19 mouse cellular contexts compared by ENCODE assay signal in genomic region chr16:61484315-61484714, GRCm38 (mm10).
DNase-seq lines count a peak whose midpoint lies in the region; ATAC-seq and TF ChIP-seq lines count a peak whose summit lies in the region.
"Had no signal": no experiment of that assay in that cellular context is flagged by ENCODE, and none has a peak within 500 bp of the region (broad histone marks: within the 10 kb centered on the region; RNA-seq: fewer than 3 reads in every experiment).

No protein-coding gene starts in this region.

- no peaks in the 10 kb centered on the region for H3K4me1 ChIP-seq in hindbrain, postnatal 0 days (ENCODE audit: insufficient read depth, low read length)
- H3K4me1 ChIP-seq in hindbrain, embryonic 13.5 days (replicated peaks): no peaks in the 10 kb centered on the region
- H3K4me1 ChIP-seq: embryonic facial prominence, embryonic 13.5 days; forebrain, embryonic 12.5 days; heart, embryonic 10.5 days had no signal

- DNase-seq in hindbrain, postnatal 0 days (ENCODE audit: low spot score): peak; percentile 25
- DNase-seq in brain, adult 2 months (ENCODE audit: low read depth, low spot score): peak; percentile 31
- DNase-seq in cerebellum, adult 8-10 months: peak; percentile 1
- peak; percentile 67 to 70 for DNase-seq in cerebellum, postnatal 14 days
- no peak for DNase-seq in left cerebral cortex, postnatal 36 days (ENCODE audit: low spot score in 2 of 2)
- DNase-seq in right cerebral cortex, adult 18-20 months: no peak
- DNase-seq: adrenal gland, postnatal 10 days; gastrocnemius, postnatal 10 days; heart, postnatal 10 days; heart, postnatal 4 days; kidney, adult 11 months had no signal

- H3K27ac ChIP-seq in hindbrain, postnatal 0 days: no peak overlapping the region
- H3K27ac ChIP-seq in hindbrain, embryonic 13.5 days: no peak overlapping the region
- H3K27ac ChIP-seq: embryonic facial prominence, embryonic 13.5 days; forebrain, embryonic 12.5 days; heart, embryonic 10.5 days; hindbrain, embryonic 14.5 days had no signal

- H3K4me2 ChIP-seq in hindbrain, postnatal 0 days (ENCODE audit: low read depth, low read length): no peak overlapping the region
- H3K4me2 ChIP-seq in hindbrain, embryonic 13.5 days: no peak overlapping the region
- H3K4me2 ChIP-seq: embryonic facial prominence, embryonic 13.5 days; forebrain, embryonic 12.5 days; hindbrain, embryonic 14.5 days had no signal

- no peaks in the 10 kb centered on the region for H3K27me3 ChIP-seq in hindbrain, postnatal 0 days (ENCODE audit: insufficient read depth, low read length)
- no peaks in the 10 kb centered on the region for H3K27me3 ChIP-seq in hindbrain, embryonic 13.5 days
- H3K27me3 ChIP-seq: CH12.LX; embryonic facial prominence, embryonic 13.5 days; forebrain, embryonic 12.5 days had no signal

- H3K9me3 ChIP-seq in hindbrain, postnatal 0 days (ENCODE audit: low read length): no peaks in the 10 kb centered on the region
- no peaks in the 10 kb centered on the region for H3K9me3 ChIP-seq in hindbrain, embryonic 13.5 days
- H3K9me3 ChIP-seq: embryonic facial prominence, embryonic 13.5 days; forebrain, embryonic 12.5 days; heart, embryonic 10.5 days had no signal

- H3K9ac ChIP-seq in hindbrain, postnatal 0 days (replicated peaks; ENCODE audit: low read length): no peak overlapping the region
- no peak overlapping the region for H3K9ac ChIP-seq in hindbrain, embryonic 13.5 days
- H3K9ac ChIP-seq: embryonic facial prominence, embryonic 13.5 days; forebrain, embryonic 12.5 days; hindbrain, embryonic 14.5 days had no signal

- intact Hi-C loops in left cerebral cortex, postnatal 36 days (cut with DNase I): no loop called here

- H3K36me3 ChIP-seq in hindbrain, postnatal 0 days (ENCODE audit: insufficient read depth, low read length): no peaks in the 10 kb centered on the region
- H3K36me3 ChIP-seq in hindbrain, embryonic 13.5 days: no peaks in the 10 kb centered on the region
- H3K36me3 ChIP-seq: embryonic facial prominence, embryonic 13.5 days; forebrain, embryonic 12.5 days; heart, embryonic 10.5 days had no signal

- no peak for TF ChIP-seq CTCF in hindbrain, postnatal 0 days (IDR thresholded peaks at IDR 0.05; ENCODE audit: low read depth)

- no peak overlapping the region for H3K4me3 ChIP-seq in hindbrain, postnatal 0 days (ENCODE audit: low read length)
- no peak overlapping the region for H3K4me3 ChIP-seq in hindbrain, embryonic 13.5 days
- H3K4me3 ChIP-seq: embryonic facial prominence, embryonic 13.5 days; forebrain, embryonic 12.5 days; heart, embryonic 10.5 days had no signal

- no peak for ATAC-seq in hindbrain, postnatal 0 days
- no peak for ATAC-seq in hindbrain, embryonic 13.5 days (ENCODE audit: low FRiP score)
- ATAC-seq: forebrain, embryonic 16.5 days; inflammation-experienced regulatory T-cells, adult 6 months had no signal

Comparison
In these comparisons a context has a peak if more than half of its experiments do, and no peak if none do; other contexts are left out.
1. DNase-seq: peak in hindbrain, postnatal 0 days (single experiment), brain, adult 2 months (single experiment), cerebellum, adult 8-10 months (single experiment) and cerebellum, postnatal 14 days (2 of 2); none in left cerebral cortex, postnatal 36 days (0 of 2) and right cerebral cortex, adult 18-20 months (single experiment).